Mouse (Mus musculus) gastrocnemius, adult 8-10 months (tissue): Measurements from ENCODE around the gene Washc4. TPM values are rescaled to one million over a fixed set of nuclear protein-coding genes. Genes with fewer than 3 reads are reported as not detected.
"Not testable (repeated sequence)": the region's sequence is repeated elsewhere in the genome, so short reads cannot be mapped to it uniquely, and the experiment has no call there.

ENCODE experiments used
- DNase-seq, 2 experiments: peaks; one replicate each; pipeline ENCODE4 v3.0.0; 2022; ENCODE audit warnings: low spot score in 2 of 2
- total RNA-seq, 4 experiments: library from RNA; stranded (reverse); gene quantifications; 2 replicates each; pipeline ENCODE4 v1.2.4; 2022

The Washc4 gene
- 1 to 10 TPM; 7.0 to 9.4 (median 7.8) TPM for total RNA-seq

DNA sequence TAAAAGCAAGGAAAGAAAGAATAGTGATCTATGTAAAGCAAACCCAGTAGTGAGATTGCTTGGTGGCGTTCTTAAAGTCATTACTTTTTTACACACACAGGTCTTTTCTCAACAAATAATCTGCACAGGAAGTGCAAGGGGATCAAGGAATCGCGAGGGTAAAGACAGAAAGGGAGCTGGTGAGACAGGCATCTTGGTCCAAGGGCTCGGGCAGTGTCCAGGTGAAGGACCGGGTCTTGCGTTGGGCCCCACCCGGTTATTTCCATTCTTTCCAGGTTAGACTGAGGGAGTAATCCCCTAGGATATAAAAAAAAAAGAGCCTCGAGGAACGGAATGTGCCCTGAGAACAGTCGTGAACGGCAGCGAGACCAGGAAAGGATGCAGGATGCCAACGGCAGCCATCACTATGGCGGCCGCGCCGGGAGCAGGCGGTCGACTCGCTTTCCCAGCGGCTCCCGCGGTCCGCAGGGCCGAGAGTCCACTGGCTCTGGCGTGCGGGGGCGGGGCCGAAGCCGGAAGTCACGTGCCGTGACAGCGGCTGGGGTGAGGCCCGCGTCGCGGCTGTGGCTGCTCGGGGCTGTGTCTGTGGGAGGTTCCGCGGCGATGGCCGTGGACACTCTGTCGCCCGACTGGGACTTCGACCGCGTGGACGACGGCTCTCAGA, at the start of gene Washc4:
TSS of gene Washc4 (plus strand) at position 314 of the 664 bp plus-strand sequence.
- DNase-seq, result peak; percentile 87 to 91

DNA sequence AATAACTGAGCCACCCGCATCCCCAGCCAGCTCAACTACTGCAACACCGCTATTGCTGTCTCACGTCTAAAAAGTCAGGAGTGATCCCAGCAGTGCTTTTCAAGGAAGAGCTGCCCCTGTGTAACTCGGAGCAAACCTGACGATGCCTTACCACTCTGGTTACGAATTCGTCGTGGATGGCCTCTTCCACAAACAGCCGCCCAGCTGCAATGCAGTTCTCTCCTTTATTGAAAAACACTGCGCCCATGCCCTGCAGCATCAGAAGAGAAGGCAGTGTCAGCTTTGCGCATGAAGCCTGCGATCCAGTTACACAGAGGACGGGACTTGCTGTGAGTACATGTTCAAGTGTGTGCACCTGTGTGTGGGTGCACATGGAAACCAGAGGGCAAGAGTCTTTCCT, 46.2 kb upstream of the Washc4 start:
- no peak for DNase-seq

GRCm38 (mm10) chr10:83508962-83509660, 34.4 kb upstream of the Washc4 start:
- no peak for DNase-seq

GRCm38 (mm10) chr10:83511304-83511703, 32.2 kb upstream of the Washc4 start:
- no peak for DNase-seq

GRCm38 (mm10) chr10:83513736-83514135, 29.8 kb upstream of the Washc4 start:
- no peak for DNase-seq

- DNase-seq, result no peak
These were observed 22.6 kb upstream of the Washc4 start for GRCm38 (mm10) chr10:83520990-83521389.

DNA sequence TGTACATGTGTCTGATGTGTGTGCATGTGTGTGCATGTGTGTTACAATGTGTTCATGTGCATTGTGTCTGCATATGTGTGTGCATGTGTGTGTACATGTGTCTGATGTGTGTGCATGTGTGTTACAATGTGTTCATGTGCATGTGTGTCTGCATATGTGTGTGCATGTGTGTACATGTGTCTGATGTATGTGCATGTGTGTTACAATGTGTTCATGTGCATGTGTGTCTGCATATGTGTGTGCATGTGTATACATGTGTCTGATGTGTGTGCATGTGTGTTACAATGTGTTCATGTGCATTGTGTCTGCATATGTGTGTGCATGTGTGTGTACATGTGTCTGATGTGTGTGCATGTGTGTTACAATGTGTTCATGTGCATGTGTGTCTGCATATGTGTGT, 19.3 kb upstream of the Washc4 start:
- DNase-seq, result not testable (repeated sequence)

DNA sequence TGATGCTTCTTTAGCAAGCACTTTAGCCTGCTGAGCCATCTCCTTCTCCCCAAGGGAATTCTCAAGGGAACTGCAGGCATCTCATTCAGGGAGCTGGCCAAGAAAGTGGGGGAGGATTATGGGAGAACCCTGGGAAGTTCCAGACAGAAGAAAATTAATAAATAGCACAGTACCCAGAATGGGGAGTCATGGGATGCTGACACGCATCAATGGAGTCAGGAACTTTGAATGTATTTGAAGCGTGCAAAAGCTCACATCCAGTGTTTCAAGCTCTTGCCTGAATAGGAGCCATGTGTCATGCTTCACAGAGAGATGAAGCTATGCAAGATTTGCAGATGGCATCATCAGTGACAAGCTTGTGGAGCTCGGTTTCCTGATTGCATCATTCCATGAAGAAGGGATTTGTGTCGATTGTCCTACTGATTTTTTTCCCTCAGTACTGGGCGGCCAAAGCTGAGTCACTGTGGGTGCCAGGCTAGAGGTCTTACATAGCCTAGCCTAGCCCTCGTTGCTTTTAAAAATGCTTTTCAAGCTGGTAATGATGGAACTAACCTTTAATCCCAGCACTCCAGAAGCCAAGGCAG, 13.1 kb upstream of the Washc4 start:
- no peak for DNase-seq

- peak; percentile 67 to 80 for DNase-seq
These were observed 10.2 kb upstream of the Washc4 start for GRCm38 (mm10) chr10:83533258-83533909.

- DNase-seq, result peak; percentile 47 to 58
These were observed 9.7 kb upstream of the Washc4 start, which contains the start of gene Aldh1l2 for GRCm38 (mm10) chr10:83533910-83534283. Gene Aldh1l2 (minus strand): TSS chr10:83534140.

DNA sequence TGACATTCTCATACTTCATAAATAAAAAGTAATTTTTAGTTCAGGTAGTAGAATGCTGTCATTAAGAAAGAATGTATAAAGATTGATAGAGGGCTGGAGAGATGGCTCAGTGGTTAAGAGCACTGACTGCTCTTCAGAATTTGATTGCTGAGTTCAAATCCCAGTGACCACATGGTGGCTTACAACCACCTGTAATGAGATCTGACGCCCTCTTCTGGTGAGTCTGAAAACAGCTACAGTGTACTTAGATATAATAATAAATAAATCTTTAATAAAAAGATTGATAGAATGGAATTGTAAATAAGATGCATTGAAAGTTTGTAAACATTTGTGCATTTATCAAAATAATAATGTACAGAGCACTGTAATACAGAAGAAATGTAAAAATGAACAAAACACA, 7.1 kb upstream of the Washc4 start:
- DNase-seq, result no peak

- DNase-seq, result no peak
These were observed 4.1 kb upstream of the Washc4 start for GRCm38 (mm10) chr10:83539311-83539980.

GRCm38 (mm10) chr10:83540092-83540491, 3.5 kb upstream of the Washc4 start:
- no peak for DNase-seq

DNA sequence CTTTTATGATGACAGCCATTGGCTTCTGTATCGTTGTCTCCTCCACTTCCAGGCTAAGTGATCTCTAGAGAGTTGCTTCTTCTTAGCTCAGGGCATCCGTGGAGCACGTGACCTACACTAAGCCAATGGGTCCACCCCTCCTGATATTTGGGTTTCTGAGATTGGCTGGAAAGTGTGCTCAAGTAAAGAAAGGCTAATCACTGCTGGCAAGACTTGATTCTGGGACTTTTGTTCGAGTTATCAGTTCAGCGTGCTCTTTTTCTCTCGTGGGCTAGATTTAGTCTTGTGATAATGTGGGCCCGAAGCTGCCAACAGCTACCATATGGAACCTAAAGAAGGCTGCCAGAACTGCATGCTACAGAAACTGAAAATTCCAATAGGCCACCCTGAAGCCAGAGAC, 1.3 kb upstream of the Washc4 start:
- no peak for DNase-seq

GRCm38 (mm10) chr10:83544103-83544479, 539 bp downstream of the Washc4 start:
- DNase-seq, result peak in 1 of 2 experiments; percentile 16

- DNase-seq, result no peak
These were observed 1.8 kb downstream of the Washc4 start for GRCm38 (mm10) chr10:83545341-83545740.

DNA sequence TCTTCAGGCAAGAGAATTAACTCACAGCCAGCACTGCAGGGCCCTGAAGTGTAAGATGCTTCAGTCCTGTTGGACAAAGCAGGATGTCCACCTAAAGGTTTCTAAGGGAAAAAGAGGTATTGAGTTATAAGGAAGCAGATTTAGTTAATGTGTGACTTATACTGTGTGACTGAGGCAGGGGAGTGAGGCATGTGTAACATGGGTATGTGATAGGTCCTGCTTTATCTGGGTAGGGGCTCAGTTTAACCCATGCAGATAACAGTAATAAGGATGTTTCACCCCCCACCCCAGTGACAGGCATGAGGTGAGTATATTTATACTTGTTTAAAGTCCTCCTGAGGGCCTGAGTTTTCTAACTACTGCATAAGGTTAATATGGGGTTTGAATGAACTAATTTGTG, 19.5 kb downstream of the Washc4 start:
- no peak for DNase-seq

GRCm38 (mm10) chr10:83565449-83566441, 22.2 kb downstream of the Washc4 start:
- DNase-seq, result no peak

DNA sequence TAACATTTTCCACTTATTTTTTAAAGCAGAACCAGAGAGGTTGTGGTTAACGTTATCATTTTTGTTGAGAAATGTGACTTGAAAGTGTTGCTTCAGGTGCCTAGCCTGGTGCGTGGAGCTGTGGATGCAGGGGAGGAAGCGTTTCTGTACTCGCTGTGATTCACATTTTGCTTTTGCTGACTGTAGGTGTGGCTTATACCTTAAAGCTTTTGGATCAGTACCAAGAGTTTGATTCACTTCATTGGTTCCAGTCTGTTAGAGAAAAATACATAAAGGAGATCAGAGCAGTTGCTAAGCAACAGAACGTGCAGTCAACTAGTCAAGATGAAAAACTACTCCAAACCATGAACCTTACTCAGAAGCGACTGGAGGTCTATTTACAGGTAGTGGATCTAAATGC, 47.2 kb downstream of the Washc4 start:
- DNase-seq, result no peak

GRCm38 (mm10) chr10:83592616-83593015, 49.1 kb downstream of the Washc4 start:
- no peak for DNase-seq
